In the genomic region with DNA sequence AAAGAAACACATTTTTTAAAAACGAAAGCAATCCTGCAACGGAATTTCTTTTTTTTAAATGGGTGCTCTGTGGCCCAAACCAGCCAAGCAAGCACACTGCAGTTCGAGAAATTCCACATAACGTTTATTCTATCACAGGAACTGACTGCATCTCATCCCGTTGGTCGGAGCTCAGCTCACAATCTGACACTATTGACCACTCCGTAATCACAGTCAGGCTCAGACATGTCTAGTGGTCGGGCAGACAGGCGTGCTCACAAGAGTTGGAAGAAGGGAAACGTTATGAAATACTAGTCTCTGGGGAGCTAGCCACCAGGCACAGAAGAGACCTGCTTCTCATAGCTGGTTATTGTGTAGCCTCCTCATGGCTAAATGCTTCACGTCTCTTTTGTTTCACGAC, we compare ENCODE assay signal across 48 mouse cellular contexts. TPM values are rescaled to one million over a fixed set of nuclear protein-coding genes. Genes with fewer than 3 reads are reported as not detected.
"Had no signal": no experiment of that assay in that cellular context is flagged by ENCODE, and none has a peak within 500 bp of the region (broad histone marks: within the 10 kb centered on the region; RNA-seq: fewer than 3 reads in every experiment).

No protein-coding gene starts in this region.

- H3K36me3 ChIP-seq: heart, embryonic 10.5 days; heart, embryonic 13.5 days; heart, embryonic 15.5 days; hindbrain, embryonic 10.5 days; hindbrain, embryonic 12.5 days; hindbrain, embryonic 13.5 days; hindbrain, embryonic 15.5 days; intestine, embryonic 15.5 days; kidney, embryonic 15.5 days had no signal

- H3K9me3 ChIP-seq: heart, embryonic 10.5 days; heart, embryonic 13.5 days; heart, embryonic 15.5 days; hindbrain, embryonic 10.5 days; hindbrain, embryonic 12.5 days; hindbrain, embryonic 13.5 days; hindbrain, embryonic 15.5 days; intestine, embryonic 15.5 days; kidney, embryonic 15.5 days had no signal

- H3K4me2 ChIP-seq: heart, embryonic 11.5 days; heart, embryonic 13.5 days; heart, embryonic 15.5 days; hindbrain, embryonic 12.5 days; hindbrain, embryonic 13.5 days; hindbrain, embryonic 14.5 days; hindbrain, embryonic 15.5 days; intestine, embryonic 15.5 days; kidney, embryonic 15.5 days had no signal

- H3K27ac ChIP-seq: heart, embryonic 10.5 days; heart, embryonic 13.5 days; heart, embryonic 15.5 days; hindbrain, embryonic 10.5 days; hindbrain, embryonic 12.5 days; hindbrain, embryonic 13.5 days; hindbrain, embryonic 14.5 days; hindbrain, embryonic 15.5 days; hindbrain, postnatal 0 days; intestine, embryonic 15.5 days; kidney, embryonic 15.5 days; kidney, postnatal 0 days; layer of hippocampus, adult 2 months; left cerebral cortex, adult 2 months had no signal

- H3K4me3 ChIP-seq: heart, embryonic 10.5 days; heart, embryonic 13.5 days; heart, embryonic 15.5 days; hindbrain, embryonic 10.5 days; hindbrain, embryonic 12.5 days; hindbrain, embryonic 13.5 days; hindbrain, embryonic 15.5 days; intestine, embryonic 15.5 days; kidney, embryonic 15.5 days; layer of hippocampus, adult 2 months; left cerebral cortex, adult 2 months had no signal

- H3K27me3 ChIP-seq: intestine, embryonic 15.5 days had no signal

- DNase-seq: heart, postnatal 10 days; heart, postnatal 14 days; heart, postnatal 36 days; heart, postnatal 4 days; kidney, adult 11 months; kidney, adult 18-20 months; kidney, adult 2 months; kidney, adult 8-10 months; kidney, adult 9 months; kidney, postnatal 10 days; kidney, postnatal 14 days; kidney, postnatal 25 days; kidney, postnatal 36 days; kidney, postnatal 4 days; layer of hippocampus, adult 9-11 months had no signal

- H3K9ac ChIP-seq: heart, embryonic 13.5 days; heart, embryonic 15.5 days; hindbrain, embryonic 12.5 days; hindbrain, embryonic 13.5 days; hindbrain, embryonic 14.5 days; hindbrain, embryonic 15.5 days; intestine, embryonic 15.5 days; kidney, embryonic 15.5 days had no signal

- ATAC-seq: hindbrain, embryonic 16.5 days; hindbrain, postnatal 0 days; inflammation-experienced regulatory T-cells, adult 6 months; intestine, embryonic 15.5 days; intestine, embryonic 16.5 days; intestine, postnatal 0 days had no signal

RNA-seq across cellular contexts. Expression of a gene that starts 15.6 kb away (rescaled TPM):
- total RNA-seq: heart, postnatal 10 days; heart, postnatal 14 days; heart, postnatal 25 days; heart, postnatal 36 days; hematopoietic stem cell, adult 5-6 weeks; hindbrain, postnatal 0 days; layer of hippocampus, adult 8-10 months; layer of hippocampus, postnatal 10 days; layer of hippocampus, postnatal 14 days; layer of hippocampus, postnatal 25 days; left cerebral cortex, adult 18-20 months; left cerebral cortex, adult 2 months; left cerebral cortex, adult 8-10 months had no signal
- polyA plus RNA-seq: heart, embryonic 14.5 days; hindbrain, embryonic 10.5 days; hindbrain, embryonic 11.5 days; hindbrain, embryonic 12.5 days; hindbrain, embryonic 13.5 days; hindbrain, embryonic 14.5 days; hindbrain, embryonic 16.5 days; inflammation-experienced regulatory T-cells, adult 6 months; intestine, embryonic 14.5 days; kidney, embryonic 14.5 days; large intestine, adult 2 months had no signal

RNA-seq across cellular contexts. Expression of a gene that starts 33.9 kb away (rescaled TPM):
- total RNA-seq: heart, postnatal 14 days; heart, postnatal 25 days; heart, postnatal 36 days; hematopoietic stem cell, adult 5-6 weeks; hindbrain, postnatal 0 days; layer of hippocampus, adult 18-20 months; layer of hippocampus, adult 2 months; layer of hippocampus, adult 8-10 months; layer of hippocampus, postnatal 14 days; left cerebral cortex, adult 18-20 months; left cerebral cortex, adult 2 months; left cerebral cortex, adult 8-10 months had no signal
- polyA plus RNA-seq: heart, embryonic 14.5 days; hindbrain, embryonic 10.5 days; hindbrain, embryonic 11.5 days; hindbrain, embryonic 12.5 days; hindbrain, embryonic 13.5 days; hindbrain, embryonic 14.5 days; hindbrain, embryonic 16.5 days; hindbrain, postnatal 0 days; inflammation-experienced regulatory T-cells, adult 6 months had no signal

RNA-seq across cellular contexts. Expression of a gene that starts 57.7 kb away (rescaled TPM):
- total RNA-seq: heart, postnatal 14 days; heart, postnatal 25 days; heart, postnatal 36 days; hematopoietic stem cell, adult 5-6 weeks; hindbrain, postnatal 0 days; layer of hippocampus, adult 18-20 months; layer of hippocampus, adult 2 months; layer of hippocampus, adult 8-10 months; layer of hippocampus, postnatal 10 days; layer of hippocampus, postnatal 14 days; layer of hippocampus, postnatal 25 days; left cerebral cortex, adult 18-20 months; left cerebral cortex, adult 2 months; left cerebral cortex, adult 8-10 months had no signal
- polyA plus RNA-seq: hindbrain, embryonic 10.5 days; hindbrain, embryonic 11.5 days; hindbrain, embryonic 12.5 days; hindbrain, embryonic 13.5 days; hindbrain, embryonic 14.5 days; hindbrain, embryonic 16.5 days; hindbrain, postnatal 0 days; inflammation-experienced regulatory T-cells, adult 6 months had no signal
